Mouse (Mus musculus): Measurements from ENCODE around the gene Ybx1. TPM values are rescaled to one million over a fixed set of nuclear protein-coding genes. Genes with fewer than 3 reads are reported as not detected.

Gene Ybx1
- total RNA-seq, 2 experiments from 2014 or later, result 605 to 611 TPM

- DNase-seq (ENCODE audit: low spot score in 2 of 2), result no peak
Observed at GRCm38 (mm10) chr4:119239181-119239682, 55.2 kb downstream of the Ybx1 start.

GRCm38 (mm10) chr4:119238661-119239060, 55.7 kb downstream of the Ybx1 start:
- DNase-seq (ENCODE audit: low spot score in 2 of 2), result no peak

- DNase-seq (ENCODE audit: low spot score in 2 of 2), result no peak
Observed at GRCm38 (mm10) chr4:119234348-119234747, 60.1 kb downstream of the Ybx1 start.

GRCm38 (mm10) chr4:119233256-119233901, 61.0 kb downstream of the Ybx1 start:
- DNase-seq (ENCODE audit: low spot score in 2 of 2), result peak in 1 of 2 experiments; percentile 52

GRCm38 (mm10) chr4:119232410-119233255, 61.8 kb downstream of the Ybx1 start, which contains the start of the genes AU022252 and P3h1:
Gene AU022252, minus strand, starts transcription at chr4:119232712.
Gene P3h1, plus strand, starts transcription at chr4:119232915.
- peak; percentile 97 to 99 for DNase-seq (ENCODE audit: low spot score in 2 of 2)

Other genes with a start within 250 kb of the Ybx1 start
- gene Slc2a1, start 185.9 kb downstream of the Ybx1 start, total RNA-seq (2021), result 1 to 10 TPM; 5.8 to 7.0 TPM
- 1 to 10 TPM; 8.0 to 9.5 TPM for gene Zfp691, start 120.4 kb downstream of the Ybx1 start, total RNA-seq (2021)
- 1 to 10 TPM in 1 of 2 experiments, under 1 TPM in 1; 0.54 to 1.9 TPM for gene Ermap, start 104.6 kb downstream of the Ybx1 start, total RNA-seq (2021)
- gene Svbp, start 99.3 kb downstream of the Ybx1 start, total RNA-seq (2021), result 10 to 100 TPM; 61.1 to 64.6 TPM
- not detected for gene Tmem269, start 76.4 kb downstream of the Ybx1 start, total RNA-seq (2021)
- 10 to 100 TPM; 21.2 to 21.3 TPM for gene AU022252, start 61.9 kb downstream of the Ybx1 start, total RNA-seq (2021)
- gene P3h1, start 61.7 kb downstream of the Ybx1 start, total RNA-seq (2021), result 10 to 100 TPM; 45.6 to 49.3 TPM
- 10 to 100 TPM; 15.4 to 19.0 TPM for gene Cldn19, start 39.2 kb downstream of the Ybx1 start, total RNA-seq (2021)
- 10 to 100 TPM; 18.0 to 21.9 TPM for gene Ppih, start 25.9 kb upstream of the Ybx1 start, total RNA-seq (2021)
- gene Ccdc30, start 120.9 kb upstream of the Ybx1 start, total RNA-seq (2021), result under 1 TPM; 0.44 to 0.61 TPM
- gene Ppcs, start 127.8 kb upstream of the Ybx1 start, total RNA-seq (2021), result 1 to 10 TPM; 5.7 to 6.0 TPM
- not detected for gene Zmynd12, start 128.2 kb upstream of the Ybx1 start, total RNA-seq (2021)
- gene Rimkla, start 198.0 kb upstream of the Ybx1 start, total RNA-seq (2021), result 1 to 10 TPM in 1 of 2 experiments, under 1 TPM in 1; 0.59 to 1.2 TPM
- gene Foxj3, start 242.4 kb upstream of the Ybx1 start, total RNA-seq (2021), result 10 to 100 TPM; 45.3 to 52.9 TPM
- 10 to 100 TPM in 1 of 2 experiments, 1 to 10 TPM in 1; 9.4 to 10.5 TPM for gene Frg2f1, start 244.9 kb upstream of the Ybx1 start, total RNA-seq (2021)

Measured in gastrocnemius, postnatal 4 days (tissue).